Mouse (Mus musculus) liver, embryonic 16.5 days (tissue): Measurements from ENCODE around the gene Cebpa. TPM values are rescaled to one million over a fixed set of nuclear protein-coding genes. Genes with fewer than 3 reads are reported as not detected.
A peak's percentile ranks its signal among the peaks of the same experiment; 100 is the strongest.

Experiments used
- ATAC-seq: fragments of 200-750 bp; cut with Nextera tagmentation; 2 replicates; pipeline ENCODE4 v1.8.0; 2017; ENCODE audit warnings: low read depth, mild to moderate bottlenecking, moderate number of reproducible peaks, moderate library complexity
- H3K27ac ChIP-seq: fragments of 300-500 bp; sonication (generic); 2 replicates; pipeline ENCODE4 v1.5.1; 2014; ENCODE audit warnings: mild to moderate bottlenecking, low read length
- H3K27me3 ChIP-seq: fragments of 300-500 bp; sonication (generic); 2 replicates; pipeline ENCODE4 v1.6.1; 2014; ENCODE audit warnings: low read depth, low read length, mixed read lengths; ENCODE audit not compliant: control insufficient read depth, insufficient read depth
- H3K36me3 ChIP-seq: fragments of 300-500 bp; sonication (generic); 2 replicates; pipeline ENCODE4 v1.6.1; 2014; ENCODE audit warnings: mild to moderate bottlenecking; ENCODE audit not compliant: control insufficient read depth, insufficient read depth
- H3K4me1 ChIP-seq: fragments of 300-500 bp; sonication (generic); 2 replicates; pipeline ENCODE4 v1.6.1; 2014; ENCODE audit warnings: low read depth, low read length, mixed read lengths; ENCODE audit not compliant: control insufficient read depth
- H3K4me2 ChIP-seq: fragments of 300-500 bp; sonication (generic); 2 replicates; pipeline ENCODE4 v1.6.1; 2014; ENCODE audit warnings: low read depth, low read length, mixed read lengths
- H3K4me3 ChIP-seq: fragments of 300-500 bp; sonication (generic); 2 replicates; pipeline ENCODE4 v1.5.1; 2014; ENCODE audit warnings: low read depth, mild to moderate bottlenecking, low read length
- H3K9ac ChIP-seq: fragments of 300-500 bp; sonication (generic); 2 replicates; pipeline ENCODE4 v1.6.1; 2014; ENCODE audit warnings: low read depth, low read length
- H3K9me3 ChIP-seq: fragments of 300-500 bp; sonication (generic); replicated peaks from 2 replicates; pipeline ENCODE4 v1.6.1; 2016; ENCODE audit warnings: low read length; ENCODE audit not compliant: control insufficient read depth
- WGBS: fragments of 180-500 bp; shearing (Covaris S2); extraction: QIAGEN DNeasy Blood & Tissue Kit; methylation state at CpG from one replicate; pipeline ENCODE4 v1.1.7; 2014; ENCODE audit not compliant: insufficient replicate concordance; 5-methylcytosine and 5-hydroxymethylcytosine counted together
- polyA plus RNA-seq: library from polyadenylated mRNA; unstranded; fragments of >200 nt; fragmentation: Nextera tagmentation; extraction: Ambion mirVana; gene quantifications from 2 replicates; pipeline ENCODE4 v1.2.1, GENCODE M21; 2015

Gene Cebpa
- polyA plus RNA-seq, 1 experiment from 2014 or later = 9.1 TPM

- Histone ChIP-seq H3K4me3 (no peak overlapping the region), H3K9me3 (no peaks in the 10 kb centered on the region), H3K4me2 (no peak overlapping the region), H3K36me3 (no peaks in the 10 kb centered on the region), H3K9ac (no peak overlapping the region), H3K27me3 (peaks cover 19% of the 10 kb centered on the region), H3K27ac (no peak overlapping the region), H3K4me1 (peaks cover 21% of the 10 kb centered on the region)
- ATAC-seq = no peak
- WGBS = 61% methylated on average over 5 of the region's 5 CpGs
Measured at GRCm38 (mm10) chr7:35124216-35124615, 5.1 kb downstream of the Cebpa start.

- Histone ChIP-seq H3K4me3 (no peak overlapping the region), H3K4me1 (peaks cover 21% of the 10 kb centered on the region), H3K36me3 (no peaks in the 10 kb centered on the region), H3K4me2 (no peak overlapping the region), H3K9ac (no peak overlapping the region), H3K9me3 (no peaks in the 10 kb centered on the region), H3K27me3 (peaks cover 13% of the 10 kb centered on the region), H3K27ac (0 out of 2 replicates have a peak overlapping the region, but pooled peaks have one; percentile 47)
- 22% methylated on average over 6 of the region's 6 CpGs for WGBS
- no peak for ATAC-seq
Measured at GRCm38 (mm10) chr7:35124745-35125144, 5.7 kb downstream of the Cebpa start.

- H3K4me1 ChIP-seq = peaks cover 21% of the 10 kb centered on the region
- no peak overlapping the region for H3K9ac ChIP-seq
- no peaks in the 10 kb centered on the region for H3K9me3 ChIP-seq
- H3K4me2 ChIP-seq = no peak overlapping the region
- no peak overlapping the region for H3K27ac ChIP-seq
- no peak for ATAC-seq
- no peaks in the 10 kb centered on the region for H3K36me3 ChIP-seq
- WGBS = 49% methylated on average over 5 of the region's 5 CpGs
- H3K4me3 ChIP-seq = no peak overlapping the region
- H3K27me3 ChIP-seq = peaks cover 1% of the 10 kb centered on the region; the same call in 1 of the 2 replicates
Measured at GRCm38 (mm10) chr7:35125971-35126370, 6.9 kb downstream of the Cebpa start.

- no peak for ATAC-seq
- WGBS = 13% methylated on average over 10 of the region's 10 CpGs
Measured at GRCm38 (mm10) chr7:35127001-35127400, 7.9 kb downstream of the Cebpa start.

GRCm38 (mm10) chr7:35127721-35128120, 8.6 kb downstream of the Cebpa start:
- ATAC-seq = no peak
- peaks cover 21% of the 10 kb centered on the region for H3K4me1 ChIP-seq
- H3K36me3 ChIP-seq = no peaks in the 10 kb centered on the region
- H3K4me3 ChIP-seq = no peak overlapping the region
- no peak overlapping the region for H3K9ac ChIP-seq
- no peak overlapping the region for H3K4me2 ChIP-seq
- H3K9me3 ChIP-seq = no peaks in the 10 kb centered on the region
- H3K27ac ChIP-seq = no peak overlapping the region
- no peaks in the 10 kb centered on the region for H3K27me3 ChIP-seq
- WGBS = 14% methylated on average over 6 of the region's 6 CpGs

More at GRCm38 (mm10) chr7:35127001-35127400, 7.9 kb downstream of the Cebpa start:
- no peak overlapping the region for H3K4me3 ChIP-seq
- no peak overlapping the region for H3K27ac ChIP-seq
- H3K36me3 ChIP-seq = no peaks in the 10 kb centered on the region
- H3K9me3 ChIP-seq = no peaks in the 10 kb centered on the region
- peaks cover 21% of the 10 kb centered on the region for H3K4me1 ChIP-seq
- H3K4me2 ChIP-seq = no peak overlapping the region
- H3K9ac ChIP-seq = no peak overlapping the region
- H3K27me3 ChIP-seq = no peaks in the 10 kb centered on the region

GRCm38 (mm10) chr7:35128677-35129567, 9.8 kb downstream of the Cebpa start:
- no peaks in the 10 kb centered on the region for H3K9me3 ChIP-seq
- H3K27ac ChIP-seq = no peak overlapping the region
- peaks cover 18% of the 10 kb centered on the region for H3K4me1 ChIP-seq
- H3K9ac ChIP-seq = no peak overlapping the region
- H3K27me3 ChIP-seq = no peaks in the 10 kb centered on the region
- no peak overlapping the region for H3K4me2 ChIP-seq
- WGBS = 39% methylated on average over 17 of the region's 17 CpGs
- no peak overlapping the region for H3K4me3 ChIP-seq
- no peaks in the 10 kb centered on the region for H3K36me3 ChIP-seq
- peak; percentile 30; the same call in 1 of the 2 replicates for ATAC-seq

- ATAC-seq = peak; percentile 26; the same call in 1 of the 2 replicates
- WGBS = 65% methylated on average over 13 of the region's 13 CpGs
- H3K27ac ChIP-seq = no peak overlapping the region
- no peaks in the 10 kb centered on the region for H3K36me3 ChIP-seq
- H3K27me3 ChIP-seq = no peaks in the 10 kb centered on the region
- no peaks in the 10 kb centered on the region for H3K9me3 ChIP-seq
- no peak overlapping the region for H3K9ac ChIP-seq
- no peak overlapping the region for H3K4me2 ChIP-seq
- no peak overlapping the region for H3K4me3 ChIP-seq
- peaks cover 13% of the 10 kb centered on the region for H3K4me1 ChIP-seq
Measured at GRCm38 (mm10) chr7:35130059-35130738, 11.1 kb downstream of the Cebpa start.

- no peak overlapping the region for H3K4me3 ChIP-seq
- H3K4me1 ChIP-seq = peaks cover 13% of the 10 kb centered on the region
- no peaks in the 10 kb centered on the region for H3K27me3 ChIP-seq
- WGBS = 76% methylated on average over 5 of the region's 5 CpGs
- H3K4me2 ChIP-seq = no peak overlapping the region
- H3K36me3 ChIP-seq = no peaks in the 10 kb centered on the region
- ATAC-seq = no peak
- H3K9ac ChIP-seq = no peak overlapping the region
- no peaks in the 10 kb centered on the region for H3K9me3 ChIP-seq
- no peak overlapping the region for H3K27ac ChIP-seq
Measured at GRCm38 (mm10) chr7:35130888-35131287, 11.8 kb downstream of the Cebpa start.

- Histone ChIP-seq H3K4me2 (no peak overlapping the region), H3K36me3 (no peaks in the 10 kb centered on the region), H3K4me1 (peaks cover 11% of the 10 kb centered on the region), H3K27me3 (no peaks in the 10 kb centered on the region), H3K4me3 (no peak overlapping the region), H3K9ac (no peak overlapping the region), H3K27ac (no peak overlapping the region), H3K9me3 (no peaks in the 10 kb centered on the region)
- 83% methylated on average over 9 of the region's 9 CpGs for WGBS
- no peak for ATAC-seq
Measured at GRCm38 (mm10) chr7:35131601-35132000, 12.5 kb downstream of the Cebpa start.
